Mouse (Mus musculus): Measurements from ENCODE around the gene Mcl1.

DNA sequence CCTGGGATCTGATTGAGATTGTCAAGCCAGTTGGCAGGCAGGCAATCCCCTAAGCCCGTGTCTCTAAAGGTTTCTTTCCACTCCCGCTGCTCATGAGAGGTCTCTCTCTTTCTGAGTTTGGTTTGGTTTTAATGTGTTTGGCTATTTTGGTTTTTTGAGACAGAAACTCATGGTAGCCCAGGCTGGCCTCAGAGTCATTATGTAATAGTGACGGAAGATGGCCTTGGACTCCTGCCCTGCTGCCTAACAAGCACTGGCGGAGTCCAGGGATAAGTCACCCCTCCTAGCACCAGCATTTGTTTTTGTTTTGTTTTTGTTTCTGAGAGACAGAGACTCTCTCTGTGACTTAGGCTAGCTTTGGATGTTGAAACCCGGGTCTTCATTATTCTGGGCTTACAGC lies 3.2 kb upstream of the Mcl1 start:
- TF ChIP-seq CTCF (IDR thresholded peaks at IDR 0.05; ENCODE audit: control insufficient read depth, insufficient read depth, insufficient read length) = no peak
- no peak for TF ChIP-seq MAX (IDR thresholded peaks at IDR 0.05)
- no peak for TF ChIP-seq USF1 (IDR thresholded peaks at IDR 0.05; ENCODE audit: low read depth)
- TF ChIP-seq MYOG (IDR thresholded peaks at IDR 0.05; ENCODE audit: control insufficient read depth, extremely low read depth, insufficient read length) = no peak
- TF ChIP-seq CEBPB (IDR thresholded peaks at IDR 0.05; ENCODE audit: low read depth) = no peak
- TF ChIP-seq MYOD1 (IDR thresholded peaks at IDR 0.05; ENCODE audit: control insufficient read depth, insufficient read length, low read depth) = no peak

Data from C2C12 (cell line).